8 mouse cellular contexts compared by ENCODE assay signal in genomic region chr17:29347645-29348256, GRCm38 (mm10). TPM values are rescaled to one million over a fixed set of nuclear protein-coding genes. Genes with fewer than 3 reads are reported as not detected.
DNase-seq lines count a peak whose midpoint lies in the region; ATAC-seq lines count a peak whose summit lies in the region.

TSS of gene Mtch1 (minus strand) at chr17:29347934.

- peaks cover 28% of the 10 kb centered on the region for H3K4me1 ChIP-seq in hindbrain, embryonic 15.5 days (replicated peaks)

- H3K27ac ChIP-seq in hindbrain, embryonic 15.5 days (replicated peaks), result peak within 1 kb of the TSS; percentile 95

- H3K36me3 ChIP-seq in hindbrain, embryonic 15.5 days, result peaks cover 6% of the 10 kb centered on the region; the same call in 1 of the 2 replicates

- peak within 1 kb of the TSS; percentile 96 for H3K4me3 ChIP-seq in hindbrain, embryonic 15.5 days

- peak within 1 kb of the TSS; percentile 73 for H3K4me2 ChIP-seq in hindbrain, embryonic 15.5 days

- under 1% methylated on average over 46 of the region's 53 CpGs for WGBS in hindbrain, embryonic 15.5 days

- peak within 1 kb of the TSS; percentile 95 for H3K9ac ChIP-seq in hindbrain, embryonic 15.5 days

- peak; percentile 92 for ATAC-seq in hindbrain, embryonic 15.5 days (ENCODE audit: low FRiP score, low read depth)

- H3K27me3 ChIP-seq in hindbrain, embryonic 15.5 days, result no peaks in the 10 kb centered on the region

- H3K9me3 ChIP-seq in hindbrain, embryonic 15.5 days, result no peaks in the 10 kb centered on the region

- DNase-seq in R1 (ENCODE audit: low read depth, low spot score), result peak; percentile 98
- peak; percentile 98 to 99 for DNase-seq in cerebellum, postnatal 25 days
- peak; percentile 95 to 96 for DNase-seq in frontal cortex, postnatal 36 days (ENCODE audit: low spot score in 2 of 2)
- peak; percentile 96 for DNase-seq in left cerebral cortex, adult 11 months (ENCODE audit: low spot score)
- DNase-seq in lung, postnatal 4 days, result peak; percentile 100
- peak; percentile 95 for DNase-seq in retina, postnatal 7 days (ENCODE audit: low read depth, low spot score)
- DNase-seq in urinary bladder, adult 2 months (ENCODE audit: low spot score), result peak; percentile 98

RNA-seq across cellular contexts. Expression of gene Mtch1, which starts in this region (rescaled TPM):
- polyA plus RNA-seq in hindbrain, embryonic 15.5 days (2015; fragmentation: Nextera tagmentation; extraction: Ambion mirVana), result 476 and 492 TPM in 2 replicates
- polyA plus RNA-seq in urinary bladder, adult 2 months (2012; rRNA removed), result 263 and 279 TPM in 2 replicates

Comparison
In these comparisons a context has a peak if more than half of its experiments do, and no peak if none do; other contexts are left out.
1. Peak in every context shown above with its lines: DNase-seq, ATAC-seq, H3K4me3 ChIP-seq and H3K27ac ChIP-seq.